ENCODE assay signal across 16 mouse cellular contexts in the genomic region with DNA sequence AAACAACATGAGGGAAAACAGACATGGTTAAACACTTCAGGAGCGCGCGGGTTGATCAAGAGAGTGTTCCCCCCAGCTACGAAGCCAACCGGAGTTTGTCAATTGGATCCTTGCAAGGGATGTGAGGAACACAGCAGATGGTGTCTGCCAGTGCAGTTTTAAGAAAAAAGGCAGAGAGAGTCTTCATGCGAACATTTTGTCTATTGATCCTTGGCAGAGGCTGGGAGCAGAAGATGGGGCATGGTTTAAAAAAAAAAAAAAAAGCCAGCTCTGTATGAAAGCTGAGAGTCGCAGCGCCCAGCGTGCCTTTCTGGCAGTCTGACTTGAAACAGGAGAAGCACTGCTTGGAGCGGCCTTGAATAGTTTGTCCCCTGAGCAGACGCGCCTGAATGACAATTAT. TPM values are rescaled to one million over a fixed set of nuclear protein-coding genes. Genes with fewer than 3 reads are reported as not detected.
DNase-seq lines count a peak whose midpoint lies in the region; ATAC-seq and TF ChIP-seq lines count a peak whose summit lies in the region.
"Had no signal": no experiment of that assay in that cellular context is flagged by ENCODE, and none has a peak within 500 bp of the region (broad histone marks: within the 10 kb centered on the region; RNA-seq: fewer than 3 reads in every experiment).

No protein-coding gene starts in this region.

- no peak for ATAC-seq in hindbrain, postnatal 0 days
- ATAC-seq in hindbrain, embryonic 16.5 days, result no peak
- peak; percentile 88 for ATAC-seq in forebrain, postnatal 0 days

- H3K4me3 ChIP-seq in hindbrain, postnatal 0 days (ENCODE audit: low read length), result no peak overlapping the region
- no peak overlapping the region for H3K4me3 ChIP-seq in hindbrain, embryonic 16.5 days (ENCODE audit: low read length)
- no peak overlapping the region for H3K4me3 ChIP-seq in forebrain, postnatal 0 days (ENCODE audit: low read depth, low read length)
- no peak overlapping the region for H3K4me3 ChIP-seq in cerebellum, adult 2 months (replicated peaks; ENCODE audit: insufficient read depth, low read depth, low read length)
- H3K4me3 ChIP-seq: heart, adult 2 months; liver, embryonic 13.5 days; neural tube, embryonic 15.5 days; stomach, embryonic 15.5 days had no signal

- DNase-seq in hindbrain, postnatal 0 days (ENCODE audit: low spot score), result peak; percentile 27
- peak; percentile 81 for DNase-seq in brain, embryonic 14.5 days (ENCODE audit: low read depth)
- DNase-seq in forebrain, postnatal 0 days, result peak; percentile 73
- DNase-seq in right cerebral cortex, postnatal 14 days, result peak; percentile 18
- no peak for DNase-seq in adrenal gland, adult 2 months
- DNase-seq in cerebellum, adult 2 months, result no peak
- DNase-seq: adrenal gland, adult 8-10 months; embryo, embryonic 11 days; heart, adult 2 months; heart, postnatal 14 days; liver, embryonic 13.5 days; lung, postnatal 14 days had no signal

- H3K4me1 ChIP-seq in hindbrain, postnatal 0 days (ENCODE audit: insufficient read depth, low read length), result no peaks in the 10 kb centered on the region
- H3K4me1 ChIP-seq in hindbrain, embryonic 16.5 days (ENCODE audit: control insufficient read depth, insufficient read depth, low read depth, low read length), result 0 out of 2 replicates have a peak, but pooled peaks cover 3% of the 10 kb centered on the region
- 0 out of 2 replicates have a peak, but pooled peaks cover 3% of the 10 kb centered on the region for H3K4me1 ChIP-seq in forebrain, postnatal 0 days (ENCODE audit: insufficient read depth)
- H3K4me1 ChIP-seq in cerebellum, adult 2 months (ENCODE audit: control insufficient read depth, insufficient read depth, low read length), result no peaks in the 10 kb centered on the region
- H3K4me1 ChIP-seq: liver, embryonic 13.5 days; neural tube, embryonic 15.5 days; stomach, embryonic 15.5 days had no signal

- H3K4me2 ChIP-seq in hindbrain, postnatal 0 days (ENCODE audit: low read depth, low read length), result no peak overlapping the region
- H3K4me2 ChIP-seq in hindbrain, embryonic 16.5 days (ENCODE audit: low read length), result no peak overlapping the region
- no peak overlapping the region for H3K4me2 ChIP-seq in forebrain, postnatal 0 days (ENCODE audit: low read depth)
- H3K4me2 ChIP-seq: liver, embryonic 13.5 days; neural tube, embryonic 15.5 days; stomach, embryonic 15.5 days had no signal

- 34% methylated on average over 12 of the region's 12 CpGs for WGBS in hindbrain, postnatal 0 days
- WGBS in hindbrain, embryonic 16.5 days, result 51% methylated on average over 12 of the region's 12 CpGs
- 36% methylated on average over 12 of the region's 12 CpGs for WGBS in forebrain, postnatal 0 days
- WGBS in cerebellum, adult 2 months, result 34% methylated on average over 12 of the region's 12 CpGs

- no peaks in the 10 kb centered on the region for H3K9me3 ChIP-seq in hindbrain, postnatal 0 days (ENCODE audit: low read length)
- H3K9me3 ChIP-seq in hindbrain, embryonic 16.5 days (ENCODE audit: control insufficient read depth, low read length), result no peaks in the 10 kb centered on the region
- no peaks in the 10 kb centered on the region for H3K9me3 ChIP-seq in forebrain, postnatal 0 days (ENCODE audit: low read length)
- H3K9me3 ChIP-seq: neural tube, embryonic 15.5 days; stomach, embryonic 15.5 days had no signal

- no peak for TF ChIP-seq CTCF in hindbrain, postnatal 0 days (IDR thresholded peaks at IDR 0.05; ENCODE audit: low read depth)
- TF ChIP-seq CTCF in brain, embryonic 14.5 days (IDR thresholded peaks at IDR 0.05; ENCODE audit: borderline replicate concordance, extremely low read depth, insufficient read depth, insufficient read length), result no peak
- TF ChIP-seq CTCF in forebrain, postnatal 0 days (IDR thresholded peaks at IDR 0.05; ENCODE audit: low read depth), result no peak
- TF ChIP-seq CTCF in cerebellum, adult 2 months (IDR thresholded peaks at IDR 0.05; ENCODE audit: borderline replicate concordance, insufficient read depth, low read depth, low read length), result no peak

- TF ChIP-seq POLR2A in brain, embryonic 14.5 days (IDR thresholded peaks at IDR 0.05; ENCODE audit: borderline replicate concordance, extremely low read depth, insufficient read depth, insufficient read length, poor library complexity, severe bottlenecking), result no peak
- no peak for TF ChIP-seq POLR2A in cerebellum, adult 2 months (IDR thresholded peaks at IDR 0.05; ENCODE audit: borderline replicate concordance, insufficient read depth, low read length)

- no peak overlapping the region for H3K27ac ChIP-seq in hindbrain, postnatal 0 days
- no peak overlapping the region for H3K27ac ChIP-seq in hindbrain, embryonic 16.5 days (ENCODE audit: low read depth, low read length)
- no peak overlapping the region for H3K27ac ChIP-seq in forebrain, postnatal 0 days (ENCODE audit: low read depth, low read length)
- H3K27ac ChIP-seq in cerebellum, adult 2 months (ENCODE audit: insufficient read depth, low read length), result no peak overlapping the region
- H3K27ac ChIP-seq: heart, adult 2 months; kidney, postnatal 0 days; liver, embryonic 13.5 days; neural tube, embryonic 15.5 days; stomach, embryonic 15.5 days had no signal

- no peak overlapping the region for H3K9ac ChIP-seq in hindbrain, postnatal 0 days (replicated peaks; ENCODE audit: low read length)
- no peak overlapping the region for H3K9ac ChIP-seq in hindbrain, embryonic 16.5 days (ENCODE audit: low read depth, low read length)
- H3K9ac ChIP-seq in forebrain, postnatal 0 days, result no peak overlapping the region
- H3K9ac ChIP-seq: liver, embryonic 13.5 days; neural tube, embryonic 15.5 days; stomach, embryonic 15.5 days had no signal

- H3K27me3 ChIP-seq in hindbrain, postnatal 0 days (ENCODE audit: insufficient read depth, low read length), result no peaks in the 10 kb centered on the region
- no peaks in the 10 kb centered on the region for H3K27me3 ChIP-seq in hindbrain, embryonic 16.5 days (replicated peaks; ENCODE audit: control insufficient read depth, insufficient read depth, low read length)
- H3K27me3 ChIP-seq in forebrain, postnatal 0 days (ENCODE audit: insufficient read depth, low read length), result no peaks in the 10 kb centered on the region
- no peaks in the 10 kb centered on the region for H3K27me3 ChIP-seq in cerebellum, adult 2 months (ENCODE audit: control insufficient read depth, insufficient read depth, low read length)
- H3K27me3 ChIP-seq: liver, embryonic 13.5 days; neural tube, embryonic 15.5 days; stomach, embryonic 15.5 days had no signal

- H3K36me3 ChIP-seq in hindbrain, postnatal 0 days (ENCODE audit: insufficient read depth, low read length), result no peaks in the 10 kb centered on the region
- H3K36me3 ChIP-seq in hindbrain, embryonic 16.5 days (ENCODE audit: control insufficient read depth, insufficient read depth, low read length), result no peaks in the 10 kb centered on the region
- H3K36me3 ChIP-seq in forebrain, postnatal 0 days (ENCODE audit: insufficient read depth), result no peaks in the 10 kb centered on the region
- H3K36me3 ChIP-seq: liver, embryonic 13.5 days; neural tube, embryonic 15.5 days; stomach, embryonic 15.5 days had no signal

RNA-seq across cellular contexts. Expression of gene Pepd, which starts 23.3 kb away (rescaled TPM):
- 57.9 and 60.0 TPM in 2 replicates for total RNA-seq in hindbrain, postnatal 0 days (2014; rRNA removed)
- polyA plus RNA-seq in hindbrain, postnatal 0 days (2015; fragmentation: Nextera tagmentation; extraction: Ambion mirVana), result 61.5 and 64.5 TPM in 2 replicates
- 66.2 and 69.5 TPM in 2 replicates for polyA plus RNA-seq in hindbrain, embryonic 16.5 days (2015; fragmentation: Nextera tagmentation; extraction: Ambion mirVana)
- 41.6 and 46.9 TPM in 2 replicates for polyA plus RNA-seq in brain, embryonic 14.5 days (2012; rRNA removed)
- 41.2 and 52.3 TPM in 2 replicates for total RNA-seq in forebrain, postnatal 0 days (2014; rRNA removed)
- 56.7 and 60.4 TPM in 2 replicates for polyA plus RNA-seq in forebrain, postnatal 0 days (2015; fragmentation: Nextera tagmentation; extraction: Ambion mirVana)
- 100 to 1,000 TPM; 112 to 141 TPM for total RNA-seq in adrenal gland, adult 2 months (2021)
- 86.4 and 144 TPM in 2 replicates for polyA plus RNA-seq in adrenal gland, adult 2 months (2012; rRNA removed)
- 55.1 and 58.7 TPM in 2 replicates for polyA plus RNA-seq in cerebellum, adult 2 months (2012; rRNA removed)

Comparison
In these comparisons a context has a peak if more than half of its experiments do, and no peak if none do; other contexts are left out.
1. DNase-seq: peak in hindbrain, postnatal 0 days (single experiment), brain, embryonic 14.5 days (single experiment), forebrain, postnatal 0 days (single experiment) and right cerebral cortex, postnatal 14 days (single experiment); none in adrenal gland, adult 2 months (single experiment) and cerebellum, adult 2 months (0 of 2).